Mouse (Mus musculus) mammary gland, adult 2 months (tissue): ENCODE data around the gene Cypt1. TPM values are rescaled to one million over a fixed set of nuclear protein-coding genes. Genes with fewer than 3 reads are reported as not detected.

ENCODE experiments used
- polyA plus RNA-seq: library from polyadenylated mRNA; depleted of rRNA; stranded (reverse); fragments of >200 nt; gene quantifications from 2 replicates; pipeline ENCODE4 v1.2.3, GENCODE M21; 2012; ENCODE audit warnings: low replicate concordance; rRNA removed

Cypt1 gene
- polyA plus RNA-seq = not detected in 2 replicates

DNA sequence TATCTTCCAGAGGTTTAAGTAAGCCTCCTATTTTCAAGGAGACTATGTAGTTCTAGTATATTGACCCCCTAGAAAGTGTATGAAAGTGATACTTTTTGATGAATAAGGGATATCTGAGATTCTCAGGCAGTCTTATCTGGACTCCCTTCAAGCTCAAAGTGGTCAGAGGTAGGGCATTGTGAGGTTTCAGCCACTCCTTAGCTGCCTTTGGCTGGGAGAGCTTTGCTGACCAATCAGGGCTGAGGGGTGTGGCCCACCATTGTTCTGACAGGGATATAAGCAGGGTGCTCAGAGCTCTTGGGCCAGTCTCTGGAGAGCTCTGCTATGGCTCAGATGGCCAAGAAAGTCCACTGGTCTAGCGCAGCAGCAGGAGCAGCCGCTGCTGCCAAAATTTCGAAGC lies at the start of gene Cypt1:
Cypt1 (plus strand) TSS at position 301 of the 400 bp plus-strand sequence.

Other genes with a start within 250 kb of the Cypt1 start
- gene Maoa, start 96.8 kb downstream of the Cypt1 start, polyA plus RNA-seq = 1.4 and 4.7 TPM in 2 replicates